16 mouse cellular contexts compared by ENCODE assay signal in genomic region chr5:113298040-113298439, GRCm38 (mm10). TPM values are rescaled to one million over a fixed set of nuclear protein-coding genes. Genes with fewer than 3 reads are reported as not detected.
DNase-seq lines count a peak whose midpoint lies in the region; ATAC-seq and TF ChIP-seq lines count a peak whose summit lies in the region.
"Had no signal": no experiment of that assay in that cellular context is flagged by ENCODE, and none has a peak within 500 bp of the region (broad histone marks: within the 10 kb centered on the region; RNA-seq: fewer than 3 reads in every experiment).

No protein-coding gene starts in this region.

- no peak for TF ChIP-seq CTCF in lung, embryonic 14.5 days (IDR thresholded peaks at IDR 0.05; ENCODE audit: low read depth)

- H3K4me2 ChIP-seq in heart, embryonic 13.5 days, result peak overlapping the region; percentile 38
- peak overlapping the region; percentile 39 for H3K4me2 ChIP-seq in lung, embryonic 14.5 days
- peak overlapping the region; percentile 43 for H3K4me2 ChIP-seq in intestine, embryonic 15.5 days (replicated peaks)
- peak overlapping the region; percentile 36 for H3K4me2 ChIP-seq in stomach, embryonic 16.5 days (ENCODE audit: low read depth, low read length)

- H3K4me3 ChIP-seq in heart, embryonic 13.5 days, result no peak overlapping the region
- H3K4me3 ChIP-seq in lung, embryonic 14.5 days (ENCODE audit: low read depth, low read length), result no peak overlapping the region
- no peak overlapping the region for H3K4me3 ChIP-seq in intestine, embryonic 15.5 days (replicated peaks)
- no peak overlapping the region for H3K4me3 ChIP-seq in stomach, embryonic 16.5 days (replicated peaks; ENCODE audit: low read length)
- H3K4me3 ChIP-seq: gastrocnemius, adult 2 months had no signal

- no peaks in the 10 kb centered on the region for H3K36me3 ChIP-seq in heart, embryonic 13.5 days
- H3K36me3 ChIP-seq in lung, embryonic 14.5 days (ENCODE audit: insufficient read depth), result no peaks in the 10 kb centered on the region
- H3K36me3 ChIP-seq in intestine, embryonic 15.5 days, result no peaks in the 10 kb centered on the region
- no peaks in the 10 kb centered on the region for H3K36me3 ChIP-seq in stomach, embryonic 16.5 days (ENCODE audit: control insufficient read depth, insufficient read depth, low read length)

- no peak for ATAC-seq in heart, embryonic 13.5 days (ENCODE audit: extremely low read depth, insufficient number of reproducible peaks, low FRiP score, low TSS enrichment)
- no peak for ATAC-seq in lung, embryonic 14.5 days (ENCODE audit: insufficient read depth)
- no peak for ATAC-seq in intestine, embryonic 15.5 days
- ATAC-seq in stomach, embryonic 16.5 days (ENCODE audit: insufficient read depth, low FRiP score), result no peak
- ATAC-seq: inflammation-experienced regulatory T-cells, adult 6 months had no signal

- H3K4me1 ChIP-seq in heart, embryonic 13.5 days, result peaks cover 4% of the 10 kb centered on the region; the same call in 1 of the 2 replicates
- H3K4me1 ChIP-seq in lung, embryonic 14.5 days (ENCODE audit: insufficient read depth), result no peaks in the 10 kb centered on the region
- peaks cover 15% of the 10 kb centered on the region for H3K4me1 ChIP-seq in intestine, embryonic 15.5 days (replicated peaks)
- H3K4me1 ChIP-seq in stomach, embryonic 16.5 days (ENCODE audit: control insufficient read depth, insufficient read depth, low read length), result peaks cover 5% of the 10 kb centered on the region; the same call in 1 of the 2 replicates

- 16% methylated on average over 12 of the region's 12 CpGs for WGBS in heart, embryonic 13.5 days
- 19% methylated on average over 12 of the region's 12 CpGs for WGBS in lung, embryonic 14.5 days
- WGBS in intestine, embryonic 15.5 days, result 14% methylated on average over 12 of the region's 12 CpGs
- 11% methylated on average over 12 of the region's 12 CpGs for WGBS in stomach, embryonic 16.5 days

- intact Hi-C loops in heart, postnatal 10 days (cut with DNase I), result no loop called here
- intact Hi-C loops in heart, postnatal 36 days (cut with DNase I), result no loop called here

- H3K27me3 ChIP-seq in heart, embryonic 13.5 days (replicated peaks), result peaks cover 82% of the 10 kb centered on the region
- H3K27me3 ChIP-seq in lung, embryonic 14.5 days (ENCODE audit: insufficient read depth, low read length), result no peaks in the 10 kb centered on the region
- no peaks in the 10 kb centered on the region for H3K27me3 ChIP-seq in intestine, embryonic 15.5 days (replicated peaks)
- H3K27me3 ChIP-seq in stomach, embryonic 16.5 days (ENCODE audit: control insufficient read depth, insufficient read depth, low read length), result no peaks in the 10 kb centered on the region

- no peak overlapping the region for H3K9ac ChIP-seq in heart, embryonic 13.5 days
- H3K9ac ChIP-seq in lung, embryonic 14.5 days, result no peak overlapping the region
- H3K9ac ChIP-seq in intestine, embryonic 15.5 days, result no peak overlapping the region
- H3K9ac ChIP-seq in stomach, embryonic 16.5 days (ENCODE audit: low read length), result no peak overlapping the region

- no peaks in the 10 kb centered on the region for H3K9me3 ChIP-seq in heart, embryonic 13.5 days
- no peaks in the 10 kb centered on the region for H3K9me3 ChIP-seq in lung, embryonic 14.5 days (ENCODE audit: low read depth, low read length)
- no peaks in the 10 kb centered on the region for H3K9me3 ChIP-seq in intestine, embryonic 15.5 days
- no peaks in the 10 kb centered on the region for H3K9me3 ChIP-seq in stomach, embryonic 16.5 days (replicated peaks; ENCODE audit: control insufficient read depth, low read length)

- DNase-seq in heart, postnatal 10 days, result no peak
- no peak for DNase-seq in lung, embryonic 14.5 days
- no peak for DNase-seq in lung, postnatal 14 days
- DNase-seq in heart, postnatal 36 days, result no peak
- DNase-seq in gastrocnemius, postnatal 10 days, result no peak
- DNase-seq: adrenal gland, adult 2 months; gastrocnemius, adult 2 months; thymus, postnatal 4 days had no signal

- no peak overlapping the region for H3K27ac ChIP-seq in heart, embryonic 13.5 days (replicated peaks)
- H3K27ac ChIP-seq in lung, embryonic 14.5 days (ENCODE audit: low read depth), result no peak overlapping the region
- H3K27ac ChIP-seq in intestine, embryonic 15.5 days, result no peak overlapping the region
- H3K27ac ChIP-seq in stomach, embryonic 16.5 days (ENCODE audit: low read length), result peak overlapping the region; percentile 44; the same call in 1 of the 2 replicates
- H3K27ac ChIP-seq: gastrocnemius, adult 2 months had no signal

RNA-seq across cellular contexts. Expression of gene Sgsm1, which starts 12.5 kb away (rescaled TPM):
- polyA plus RNA-seq in heart, embryonic 13.5 days (2015; fragmentation: Nextera tagmentation; extraction: Ambion mirVana), result 1.5 TPM in 2 replicates
- 1 to 10 TPM in 1 of 2 experiments, under 1 TPM in 1; 0.74 to 1.1 TPM for total RNA-seq in heart, postnatal 10 days (2021)
- polyA plus RNA-seq in lung, embryonic 14.5 days (2014; fragmentation: Nextera tagmentation; extraction: Ambion mirVana), result 3.8 and 5.2 TPM in 2 replicates
- 9.6 and 11.3 TPM in 2 replicates for polyA plus RNA-seq in intestine, embryonic 15.5 days (2015; fragmentation: Nextera tagmentation; extraction: Ambion mirVana)
- 7.1 and 7.4 TPM in 2 replicates for polyA plus RNA-seq in stomach, embryonic 16.5 days (2015; fragmentation: Nextera tagmentation; extraction: Ambion mirVana)
- total RNA-seq in heart, postnatal 36 days (2021), result under 1 TPM; 0.44 to 0.60 TPM
- total RNA-seq in gastrocnemius, postnatal 10 days (2021), result 1 to 10 TPM in 1 of 2 experiments, under 1 TPM in 1; 0.65 to 1.2 TPM
- polyA plus RNA-seq: inflammation-experienced regulatory T-cells, adult 6 months had no signal

RNA-seq across cellular contexts. Expression of gene Aym1, which starts 59.1 kb away (rescaled TPM):
- polyA plus RNA-seq in heart, embryonic 13.5 days (2015; fragmentation: Nextera tagmentation; extraction: Ambion mirVana), result not detected in 2 replicates
- total RNA-seq in heart, postnatal 10 days (2021), result not detected
- not detected in 2 replicates for polyA plus RNA-seq in lung, embryonic 14.5 days (2014; fragmentation: Nextera tagmentation; extraction: Ambion mirVana)
- polyA plus RNA-seq in intestine, embryonic 15.5 days (2015; fragmentation: Nextera tagmentation; extraction: Ambion mirVana), result not detected in 2 replicates
- not detected in 2 replicates for polyA plus RNA-seq in stomach, embryonic 16.5 days (2015; fragmentation: Nextera tagmentation; extraction: Ambion mirVana)
- total RNA-seq in heart, postnatal 36 days (2021), result not detected
- not detected for total RNA-seq in gastrocnemius, postnatal 10 days (2021)
- total RNA-seq: adrenal gland, adult 2 months; gastrocnemius, adult 2 months; layer of hippocampus, postnatal 10 days; liver, adult 2 months had no signal
- polyA plus RNA-seq: adrenal gland, adult 2 months; forebrain, embryonic 11.5 days; heart, postnatal 0 days; inflammation-experienced regulatory T-cells, adult 6 months; liver, adult 2 months had no signal
